Mouse (Mus musculus): Measurements from ENCODE around the gene Cela3a. TPM values are rescaled to one million over a fixed set of nuclear protein-coding genes. Genes with fewer than 3 reads are reported as not detected.
A peak's percentile ranks its signal among the peaks of the same experiment; 100 is the strongest.
"Not testable (repeated sequence)": the region's sequence is repeated elsewhere in the genome, so short reads cannot be mapped to it uniquely, and the experiment has no call there.

Cela3a gene
- not detected in 2 replicates for polyA plus RNA-seq (2012; rRNA removed)

- no peak for DNase-seq (ENCODE audit: low spot score)
Observed at GRCm38 (mm10) chr4:137409691-137410090, at the start of gene Cela3a. Gene Cela3a (minus strand): TSS chr4:137409791.

GRCm38 (mm10) chr4:137458861-137459260, 49.3 kb upstream of the Cela3a start:
- DNase-seq (ENCODE audit: low spot score): no peak

GRCm38 (mm10) chr4:137458310-137458709, 48.7 kb upstream of the Cela3a start:
- DNase-seq (ENCODE audit: low spot score): no peak

- DNase-seq (ENCODE audit: low spot score): no peak
Observed at GRCm38 (mm10) chr4:137457292-137457691, 47.7 kb upstream of the Cela3a start.

- no peak for DNase-seq (ENCODE audit: low spot score)
Observed at GRCm38 (mm10) chr4:137456581-137456980, 47.0 kb upstream of the Cela3a start.

- no peak for DNase-seq (ENCODE audit: low spot score)
Observed at GRCm38 (mm10) chr4:137454582-137454981, 45.0 kb upstream of the Cela3a start.

- DNase-seq (ENCODE audit: low spot score): no peak
Observed at GRCm38 (mm10) chr4:137453234-137453767, 43.7 kb upstream of the Cela3a start, which contains the start of gene 1700013G24Rik. Gene 1700013G24Rik (plus strand): TSS chr4:137453284.

GRCm38 (mm10) chr4:137452190-137452589, 42.6 kb upstream of the Cela3a start:
- no peak for DNase-seq (ENCODE audit: low spot score)

- no peak for DNase-seq (ENCODE audit: low spot score)
Observed at GRCm38 (mm10) chr4:137449715-137450114, 40.1 kb upstream of the Cela3a start.

- DNase-seq (ENCODE audit: low spot score): no peak
Observed at GRCm38 (mm10) chr4:137449132-137449531, 39.5 kb upstream of the Cela3a start.

GRCm38 (mm10) chr4:137448641-137449040, 39.0 kb upstream of the Cela3a start:
- DNase-seq (ENCODE audit: low spot score): no peak

GRCm38 (mm10) chr4:137448197-137448596, 38.6 kb upstream of the Cela3a start:
- DNase-seq (ENCODE audit: low spot score): no peak

- DNase-seq (ENCODE audit: low spot score): no peak
Observed at GRCm38 (mm10) chr4:137447363-137448196, 38.0 kb upstream of the Cela3a start.

GRCm38 (mm10) chr4:137445881-137446280, 36.3 kb upstream of the Cela3a start:
- no peak for DNase-seq (ENCODE audit: low spot score)

- DNase-seq (ENCODE audit: low spot score): peak; percentile 67
Observed at GRCm38 (mm10) chr4:137443625-137444024, 34.0 kb upstream of the Cela3a start.

- DNase-seq (ENCODE audit: low spot score): no peak
Observed at GRCm38 (mm10) chr4:137441332-137441731, 31.7 kb upstream of the Cela3a start.

GRCm38 (mm10) chr4:137438842-137439241, 29.3 kb upstream of the Cela3a start:
- no peak for DNase-seq (ENCODE audit: low spot score)

- DNase-seq (ENCODE audit: low spot score): no peak
Observed at GRCm38 (mm10) chr4:137436979-137437669, 27.5 kb upstream of the Cela3a start.

GRCm38 (mm10) chr4:137432700-137433550, 23.3 kb upstream of the Cela3a start:
- not testable (repeated sequence) for DNase-seq (ENCODE audit: low spot score)

GRCm38 (mm10) chr4:137430502-137430901, 20.9 kb upstream of the Cela3a start, which contains the start of gene Cela3b:
Gene Cela3b (minus strand): TSS chr4:137430540.
- DNase-seq (ENCODE audit: low spot score): no peak

- no peak for DNase-seq (ENCODE audit: low spot score)
Observed at GRCm38 (mm10) chr4:137417712-137418564, 8.3 kb upstream of the Cela3a start.

All from urinary bladder, adult 2 months (tissue).